Mouse (Mus musculus) olfactory bulb, adult 2 months (tissue): ENCODE measurements around the gene Sbk1. TPM values are rescaled to one million over a fixed set of nuclear protein-coding genes. Genes with fewer than 3 reads are reported as not detected.
"Not testable (repeated sequence)": the region's sequence is repeated elsewhere in the genome, so short reads cannot be mapped to it uniquely, and the experiment has no call there.

Experiments used
- H3K27ac ChIP-seq: fragments of 200-500 bp; 2 replicates; pipeline ENCODE4 v1.5.1; 2012; ENCODE audit warnings: low read depth, low read length; ENCODE audit not compliant: insufficient read depth
- H3K4me1 ChIP-seq: fragments of 200-500 bp; 2 replicates; pipeline ENCODE4 v1.6.1; 2012; ENCODE audit warnings: low read length; ENCODE audit not compliant: control insufficient read depth, insufficient read depth
- H3K4me3 ChIP-seq: fragments of 200-500 bp; 2 replicates; pipeline ENCODE4 v1.5.1; 2012; ENCODE audit warnings: mild to moderate bottlenecking, low read depth, low read length, moderate library complexity; ENCODE audit not compliant: insufficient read depth
- CTCF ChIP-seq: fragments of 200-500 bp; IDR thresholded peaks from 2 replicates; pipeline ENCODE4 v1.5.1; 2012; ENCODE audit warnings: low read depth, mild to moderate bottlenecking, low read length, moderate library complexity; ENCODE audit not compliant: insufficient read depth
- POLR2A ChIP-seq: fragments of 200-500 bp; IDR thresholded peaks from 2 replicates; pipeline ENCODE4 v1.6.1; 2012; ENCODE audit warnings: mild to moderate bottlenecking, low read depth, low read length, moderate library complexity; ENCODE audit not compliant: insufficient read depth
- WGBS: fragments of 180-500 bp; shearing (Covaris S2); methylation state at CpG from one replicate; pipeline ENCODE4 v1.1.7; 2018; 5-methylcytosine and 5-hydroxymethylcytosine counted together
- polyA plus RNA-seq: library from polyadenylated mRNA; stranded (reverse); fragments of >200 nt; gene quantifications from 2 replicates; pipeline ENCODE4 v1.2.4, GENCODE M21; 2012; ENCODE audit warnings: low replicate concordance; ENCODE audit not compliant: missing spikeins, insufficient read depth, insufficient read length

The Sbk1 gene
- polyA plus RNA-seq, 1 experiment: not detected

- WGBS: 33% methylated on average over 4 of the region's 4 CpGs
- H3K4me3 ChIP-seq: peak overlapping the region; percentile 78
- TF ChIP-seq POLR2A: no peak
- TF ChIP-seq CTCF: no peak
- H3K4me1 ChIP-seq: peaks cover 42% of the 10 kb centered on the region
- H3K27ac ChIP-seq: no peak overlapping the region
Observed at GRCm38 (mm10) chr7:126274626-126275025, 2.2 kb downstream of the Sbk1 start.

DNA sequence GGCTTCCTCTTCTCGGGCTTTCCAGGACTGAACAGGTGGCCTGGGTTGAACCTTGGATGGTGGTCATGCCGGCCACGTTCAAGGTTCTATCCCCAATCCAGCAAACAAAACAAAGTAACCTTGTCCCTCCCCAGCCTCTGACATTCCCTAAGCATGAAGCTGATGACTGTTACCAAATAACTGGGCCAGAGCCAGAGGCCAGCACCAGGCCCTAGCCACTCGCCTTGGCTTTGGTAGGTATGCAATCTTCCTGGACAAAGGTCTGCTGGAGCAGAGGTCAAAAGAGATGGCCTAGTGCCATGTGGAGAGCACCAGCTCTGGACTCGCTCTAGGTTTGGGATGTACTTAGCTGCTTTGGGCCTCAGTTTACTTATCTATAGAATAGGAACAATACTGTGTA is 3.3 kb downstream of the Sbk1 start:
- WGBS: 78% methylated on average over 5 of the region's 5 CpGs
- no peak overlapping the region for H3K27ac ChIP-seq
- peaks cover 47% of the 10 kb centered on the region for H3K4me1 ChIP-seq
- TF ChIP-seq POLR2A (no peak), CTCF (no peak)
- H3K4me3 ChIP-seq: no peak overlapping the region

DNA sequence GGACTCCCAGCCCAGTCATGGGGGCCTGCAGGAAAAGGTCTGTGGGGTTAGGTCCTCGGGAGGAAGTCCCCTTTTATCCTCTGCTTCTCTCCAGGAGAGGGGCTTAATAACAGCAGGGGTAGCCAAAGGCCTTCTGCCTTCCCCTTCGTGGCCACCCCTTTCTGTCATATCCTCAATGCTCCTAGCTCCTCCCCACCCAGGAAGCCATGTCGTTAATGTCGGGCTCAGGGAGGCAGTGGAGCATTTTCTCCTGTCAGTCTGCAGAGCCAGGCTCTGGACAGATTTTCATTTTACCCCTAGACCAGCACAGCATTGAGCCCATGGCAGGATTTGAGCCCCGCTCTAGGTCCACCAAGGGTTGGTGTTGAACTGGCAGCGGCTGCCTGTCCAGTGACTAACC is 3.9 kb downstream of the Sbk1 start:
- 66% methylated on average over 6 of the region's 6 CpGs for WGBS
- no peak for TF ChIP-seq POLR2A
- TF ChIP-seq CTCF: no peak
- no peak overlapping the region for H3K4me3 ChIP-seq
- H3K4me1 ChIP-seq: peaks cover 44% of the 10 kb centered on the region
- no peak overlapping the region for H3K27ac ChIP-seq

DNA sequence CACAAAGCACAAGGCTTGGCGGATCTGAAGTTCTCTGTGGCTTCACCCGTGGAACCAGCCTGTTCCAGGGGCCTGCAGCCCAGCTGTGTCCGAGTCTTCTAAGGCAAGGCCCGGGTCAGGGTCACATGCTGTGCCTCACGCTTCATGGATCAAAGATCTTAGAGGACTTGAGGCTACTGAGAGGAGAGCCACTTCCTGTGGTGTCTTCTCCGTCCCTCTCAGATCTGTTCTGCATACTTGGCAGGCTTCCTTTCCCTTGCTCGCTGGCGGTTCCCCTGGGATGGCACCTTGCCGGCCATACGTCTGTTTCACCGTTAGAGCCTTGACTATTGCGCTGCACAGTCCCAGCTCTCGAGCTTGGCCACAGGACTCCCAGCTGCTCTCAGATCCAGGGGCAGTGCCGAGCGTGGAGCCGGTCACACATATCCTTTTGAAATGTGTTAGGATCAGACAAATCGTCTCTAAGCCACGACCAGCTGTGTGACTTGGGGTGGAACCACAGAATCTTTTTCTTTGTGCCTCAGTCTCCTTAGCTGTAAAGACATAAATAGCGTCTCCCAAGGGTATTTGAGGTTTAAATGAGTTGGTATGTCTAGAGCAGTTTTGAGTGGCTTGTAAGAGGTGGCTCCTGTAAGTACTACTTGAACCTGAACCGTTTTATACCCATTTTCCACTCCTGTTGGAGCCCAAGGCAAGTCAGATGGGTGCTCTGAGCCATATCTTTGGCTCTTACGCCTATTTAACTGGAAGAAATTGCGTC is 5.3 kb downstream of the Sbk1 start:
- H3K4me1 ChIP-seq: peaks cover 51% of the 10 kb centered on the region
- H3K4me3 ChIP-seq: no peak overlapping the region
- TF ChIP-seq POLR2A: no peak
- no peak for TF ChIP-seq CTCF
- no peak overlapping the region for H3K27ac ChIP-seq
- 73% methylated on average over 22 of the region's 22 CpGs for WGBS

- TF ChIP-seq CTCF (no peak), POLR2A (no peak)
- no peak overlapping the region for H3K27ac ChIP-seq
- no peak overlapping the region for H3K4me3 ChIP-seq
- peaks cover 51% of the 10 kb centered on the region for H3K4me1 ChIP-seq
- 85% methylated on average over 5 of the region's 5 CpGs for WGBS
Observed at GRCm38 (mm10) chr7:126278799-126279198, 6.4 kb downstream of the Sbk1 start.

- H3K4me1 ChIP-seq: peaks cover 50% of the 10 kb centered on the region
- WGBS: 72% methylated on average over 8 of the region's 8 CpGs
- H3K4me3 ChIP-seq: no peak overlapping the region
- TF ChIP-seq CTCF: no peak
- TF ChIP-seq POLR2A: no peak
- H3K27ac ChIP-seq: no peak overlapping the region
Observed at GRCm38 (mm10) chr7:126279774-126280482, 7.5 kb downstream of the Sbk1 start.

- WGBS: 76% methylated on average over 6 of the region's 6 CpGs
- H3K27ac ChIP-seq: no peak overlapping the region
- no peak overlapping the region for H3K4me3 ChIP-seq
- TF ChIP-seq POLR2A: no peak
- TF ChIP-seq CTCF: no peak
- H3K4me1 ChIP-seq: peaks cover 51% of the 10 kb centered on the region
Observed at GRCm38 (mm10) chr7:126280696-126281095, 8.3 kb downstream of the Sbk1 start.

GRCm38 (mm10) chr7:126281876-126282682 is 9.7 kb downstream of the Sbk1 start:
- H3K4me1 ChIP-seq: peaks cover 45% of the 10 kb centered on the region
- H3K4me3 ChIP-seq: no peak overlapping the region
- no peak for TF ChIP-seq CTCF
- TF ChIP-seq POLR2A: no peak
- WGBS: 48% methylated on average over 16 of the region's 16 CpGs
- peak overlapping the region; percentile 49 for H3K27ac ChIP-seq

GRCm38 (mm10) chr7:126282683-126282990 is 10.2 kb downstream of the Sbk1 start:
- not testable (repeated sequence) for H3K4me3 ChIP-seq
- 74% methylated on average over 8 of the region's 8 CpGs for WGBS
- peaks cover 44% of the 10 kb centered on the region for H3K4me1 ChIP-seq
- peak overlapping the region; percentile 49 for H3K27ac ChIP-seq
